Mouse (Mus musculus): ENCODE results near the gene Fignl2. TPM values are rescaled to one million over a fixed set of nuclear protein-coding genes. Genes with fewer than 3 reads are reported as not detected.

The Fignl2 gene
- polyA plus RNA-seq, 1 experiment from 2014 or later, result 0.20 TPM

DNA sequence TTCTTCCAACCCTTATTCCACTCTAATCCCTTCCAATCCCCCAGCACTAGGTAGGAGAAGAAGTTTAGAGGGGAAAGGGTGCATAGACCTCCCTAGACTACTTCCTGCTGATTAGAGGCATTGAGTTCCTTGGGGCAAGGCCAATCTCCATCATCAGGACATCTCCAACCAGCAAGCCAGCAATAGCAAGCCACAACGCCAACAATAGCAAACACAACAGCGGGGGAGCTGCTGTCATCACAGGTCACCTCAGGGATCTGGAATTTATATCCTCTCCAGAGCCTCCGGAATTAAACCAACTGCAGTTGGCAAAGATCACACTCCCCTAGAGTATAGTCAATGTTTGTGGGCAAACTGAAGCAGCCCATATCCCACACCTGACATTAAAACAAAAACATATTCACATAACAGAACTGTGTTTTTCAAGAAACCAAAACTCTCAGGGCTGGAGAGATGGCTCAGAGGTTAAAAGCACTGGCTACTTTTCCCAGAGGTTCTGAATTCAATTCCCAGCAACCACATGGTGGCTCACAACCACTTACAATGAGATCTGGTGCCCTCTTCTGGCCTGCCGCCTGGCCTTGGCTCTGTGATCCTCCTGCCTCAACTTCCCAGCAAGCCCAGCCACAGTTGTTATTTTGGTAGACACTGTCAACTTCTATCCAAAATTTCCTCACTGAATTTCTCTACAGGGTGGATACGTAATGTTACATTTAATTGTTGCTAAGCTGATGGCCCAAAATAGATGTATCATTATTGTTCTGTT is 29.7 kb upstream of the Fignl2 start:
- H3K4me2 ChIP-seq, result no peak overlapping the region
- no peak overlapping the region for H3K9ac ChIP-seq (replicated peaks)
- ATAC-seq (ENCODE audit: low FRiP score), result no peak
- 84% methylated on average over 5 of the region's 5 CpGs for WGBS
- no peak overlapping the region for H3K27ac ChIP-seq (replicated peaks)
- no peak overlapping the region for H3K4me3 ChIP-seq (replicated peaks)
- no peaks in the 10 kb centered on the region for H3K4me1 ChIP-seq
- no peaks in the 10 kb centered on the region for H3K9me3 ChIP-seq (replicated peaks)
- H3K36me3 ChIP-seq, result no peaks in the 10 kb centered on the region
- H3K27me3 ChIP-seq (replicated peaks), result no peaks in the 10 kb centered on the region

DNA sequence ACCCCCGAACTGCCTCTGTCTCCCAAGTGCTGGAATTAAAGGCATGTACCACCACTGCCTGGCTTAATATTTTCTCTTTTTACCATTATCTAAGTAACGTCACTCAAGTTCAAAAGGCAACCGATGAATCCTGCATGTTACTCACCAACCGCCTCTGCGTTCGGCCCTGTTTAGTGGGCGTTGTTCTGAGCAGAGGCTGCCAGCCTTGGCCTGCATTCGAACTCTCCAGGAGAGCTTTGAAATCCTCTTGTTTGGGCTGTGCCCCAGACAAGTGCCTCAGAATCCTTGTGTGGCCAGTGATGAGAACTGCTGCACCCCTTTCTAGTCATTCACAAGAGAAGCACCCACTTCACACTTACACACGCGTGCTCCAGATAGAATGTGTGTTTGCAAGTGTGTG is 27.6 kb upstream of the Fignl2 start:
- ATAC-seq (ENCODE audit: low FRiP score), result no peak
- H3K36me3 ChIP-seq, result no peaks in the 10 kb centered on the region
- H3K4me3 ChIP-seq (replicated peaks), result no peak overlapping the region
- no peak overlapping the region for H3K27ac ChIP-seq (replicated peaks)
- WGBS, result 84% methylated on average over 10 of the region's 10 CpGs
- no peaks in the 10 kb centered on the region for H3K9me3 ChIP-seq (replicated peaks)
- H3K4me2 ChIP-seq, result no peak overlapping the region
- H3K27me3 ChIP-seq (replicated peaks), result no peaks in the 10 kb centered on the region
- no peaks in the 10 kb centered on the region for H3K4me1 ChIP-seq
- no peak overlapping the region for H3K9ac ChIP-seq (replicated peaks)

DNA sequence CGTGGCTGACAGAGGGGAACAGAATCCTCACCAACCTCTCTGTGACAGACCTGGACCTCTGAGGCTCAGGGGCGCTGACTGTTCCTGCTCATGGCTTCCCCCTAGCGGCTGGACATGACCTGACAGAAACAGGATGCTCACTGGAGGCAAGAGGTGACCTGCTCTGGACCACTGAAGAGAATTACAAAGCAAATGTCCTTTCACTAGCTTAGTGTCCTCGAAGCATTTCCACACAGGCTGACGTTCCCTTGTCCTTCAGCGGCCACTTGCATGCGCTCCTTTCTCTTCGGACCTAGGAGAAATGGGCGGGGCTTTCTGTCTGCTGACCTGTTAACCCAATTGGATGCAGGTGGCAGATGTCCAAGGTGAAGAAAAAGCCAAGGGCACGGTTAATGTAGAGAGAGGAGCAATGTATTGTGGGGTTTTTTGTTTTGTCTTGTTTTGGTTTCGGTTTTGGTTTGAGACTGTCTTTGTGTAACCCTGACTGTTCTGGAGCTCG is 27.2 kb upstream of the Fignl2 start:
- WGBS, result 16% methylated on average over 12 of the region's 12 CpGs
- no peaks in the 10 kb centered on the region for H3K9me3 ChIP-seq (replicated peaks)
- no peak overlapping the region for H3K9ac ChIP-seq (replicated peaks)
- H3K36me3 ChIP-seq, result no peaks in the 10 kb centered on the region
- no peak overlapping the region for H3K27ac ChIP-seq (replicated peaks)
- H3K4me3 ChIP-seq (replicated peaks), result no peak overlapping the region
- H3K27me3 ChIP-seq (replicated peaks), result no peaks in the 10 kb centered on the region
- ATAC-seq (ENCODE audit: low FRiP score), result no peak
- peak overlapping the region; percentile 34 for H3K4me2 ChIP-seq
- no peaks in the 10 kb centered on the region for H3K4me1 ChIP-seq

DNA sequence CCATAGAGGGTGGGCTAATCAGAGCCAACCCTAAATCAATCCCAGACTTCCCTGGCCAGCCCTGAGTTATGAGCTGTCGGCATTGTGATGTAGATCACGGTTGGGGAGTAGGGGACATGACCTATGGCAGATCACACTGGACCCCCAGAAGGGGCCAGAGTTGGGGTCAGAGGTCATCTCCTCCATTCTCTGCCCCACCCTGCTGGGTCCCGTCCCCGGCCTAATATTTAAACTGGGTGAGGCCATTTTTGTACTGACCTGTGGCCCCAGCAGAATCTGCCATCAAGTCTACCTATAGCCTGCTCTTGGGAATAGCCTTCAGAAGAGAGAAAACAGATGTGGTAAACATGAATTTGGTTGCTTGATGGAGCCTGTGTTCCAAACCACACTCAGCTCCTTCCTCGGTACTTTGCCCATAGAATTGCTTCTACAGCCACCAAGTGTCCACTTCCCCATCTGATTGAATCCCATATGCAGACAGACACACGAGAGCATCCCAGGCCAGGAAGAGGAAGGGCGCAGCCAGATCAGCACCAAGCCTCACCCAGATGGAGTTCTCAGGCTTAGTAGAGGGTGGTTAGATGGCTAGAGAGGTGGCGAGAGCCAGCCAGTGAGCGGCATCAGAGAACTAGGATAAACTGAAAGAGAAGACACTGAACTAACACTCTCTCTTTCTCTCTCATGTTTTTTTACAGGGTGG is 25.4 kb upstream of the Fignl2 start:
- Histone ChIP-seq H3K27ac (replicated peaks) (no peak overlapping the region), H3K36me3 (no peaks in the 10 kb centered on the region), H3K9me3 (replicated peaks) (no peaks in the 10 kb centered on the region), H3K4me2 (no peak overlapping the region), H3K4me3 (replicated peaks) (no peak overlapping the region), H3K4me1 (no peaks in the 10 kb centered on the region), H3K27me3 (replicated peaks) (no peaks in the 10 kb centered on the region), H3K9ac (replicated peaks) (no peak overlapping the region)
- ATAC-seq (ENCODE audit: low FRiP score), result no peak
- WGBS, result 59% methylated on average over 9 of the region's 9 CpGs

DNA sequence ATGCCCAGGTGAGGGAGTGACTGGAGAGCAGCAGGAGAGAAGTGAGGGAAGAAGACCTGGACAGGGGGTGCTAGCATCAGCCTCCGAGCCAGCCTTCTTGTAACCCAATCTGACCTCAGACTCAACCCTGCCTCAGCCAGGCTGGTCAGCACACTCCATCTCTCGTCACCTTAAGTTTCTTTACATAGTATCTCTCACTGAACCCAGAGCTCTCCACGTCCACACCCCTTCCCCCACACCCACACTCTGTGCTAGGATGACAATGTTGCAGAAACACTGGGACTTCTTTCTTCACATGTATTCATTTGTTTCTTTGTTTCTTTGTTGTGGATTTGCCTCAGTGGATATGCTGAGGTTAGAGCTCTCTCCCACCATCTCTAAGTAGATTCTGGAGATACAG is 22.6 kb upstream of the Fignl2 start:
- no peak for ATAC-seq (ENCODE audit: low FRiP score)
- Histone ChIP-seq H3K9me3 (replicated peaks) (no peaks in the 10 kb centered on the region), H3K27ac (replicated peaks) (no peak overlapping the region), H3K9ac (replicated peaks) (no peak overlapping the region), H3K4me3 (replicated peaks) (no peak overlapping the region), H3K4me1 (peaks cover 9% of the 10 kb centered on the region), H3K36me3 (no peaks in the 10 kb centered on the region), H3K4me2 (no peak overlapping the region), H3K27me3 (replicated peaks) (no peaks in the 10 kb centered on the region)
- WGBS, result 76% methylated on average over 3 of the region's 3 CpGs

DNA sequence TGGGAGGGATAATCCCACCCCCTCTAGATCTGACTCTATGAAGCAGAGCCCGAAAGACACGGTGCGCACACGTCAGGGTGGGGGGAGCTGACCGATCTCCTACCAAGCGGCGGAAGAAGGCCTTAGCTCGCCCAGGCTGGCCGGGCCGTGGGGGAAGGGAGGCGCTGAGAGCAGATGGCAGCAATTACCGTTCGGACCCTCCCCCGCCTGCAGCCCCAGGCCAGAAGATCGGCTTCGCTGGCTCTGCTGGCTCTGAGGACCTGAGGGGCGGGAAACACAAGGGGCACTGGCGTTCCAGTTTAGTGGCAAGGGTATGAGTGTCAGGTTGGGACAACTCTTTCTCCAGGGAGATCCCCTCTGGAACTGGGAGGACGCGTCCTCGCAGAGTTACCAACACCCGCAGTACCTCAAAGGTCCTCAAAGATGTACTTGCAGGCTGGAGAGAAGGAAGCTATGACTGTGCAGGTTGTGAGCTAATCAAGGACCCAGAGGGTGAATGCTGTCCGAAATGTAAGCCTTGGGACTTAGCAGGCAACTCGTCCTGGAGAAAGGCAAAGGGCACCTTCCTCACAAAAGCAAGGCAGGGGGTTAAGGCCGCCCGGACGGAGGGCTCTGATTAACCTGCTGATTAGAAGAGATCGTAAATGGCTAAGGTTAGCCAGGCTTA is 19.8 kb upstream of the Fignl2 start:
- Histone ChIP-seq H3K4me3 (replicated peaks) (no peak overlapping the region), H3K9me3 (replicated peaks) (no peaks in the 10 kb centered on the region), H3K27ac (replicated peaks) (no peak overlapping the region), H3K9ac (replicated peaks) (0 out of 2 replicates have a peak overlapping the region, but pooled peaks have one; percentile 11), H3K36me3 (no peaks in the 10 kb centered on the region), H3K4me2 (peak overlapping the region; percentile 50), H3K27me3 (replicated peaks) (no peaks in the 10 kb centered on the region), H3K4me1 (peaks cover 20% of the 10 kb centered on the region)
- WGBS, result 4% methylated on average over 28 of the region's 28 CpGs
- ATAC-seq (ENCODE audit: low FRiP score), result no peak

DNA sequence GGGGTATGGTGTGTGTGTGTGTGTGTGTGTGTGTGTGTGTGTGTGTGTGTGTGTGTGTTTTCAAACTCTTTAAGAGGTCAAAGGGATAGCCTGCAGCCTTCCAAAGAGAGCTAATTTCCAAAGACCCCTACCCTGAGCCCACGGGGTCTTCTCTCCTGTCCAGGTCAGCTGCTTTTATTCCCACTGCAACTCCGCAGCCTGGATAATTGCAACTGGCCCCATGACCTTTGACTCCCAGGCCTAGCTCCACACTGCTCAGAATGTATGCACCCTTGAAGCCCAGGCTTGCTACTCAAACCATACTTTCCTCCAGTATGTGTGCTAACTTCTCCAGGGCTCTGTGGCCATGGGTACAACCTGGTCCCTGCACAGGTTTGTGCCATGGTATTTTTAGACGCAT is 17.0 kb upstream of the Fignl2 start:
- Histone ChIP-seq H3K27ac (replicated peaks) (no peak overlapping the region), H3K36me3 (no peaks in the 10 kb centered on the region), H3K4me3 (replicated peaks) (no peak overlapping the region), H3K9me3 (replicated peaks) (no peaks in the 10 kb centered on the region), H3K4me2 (no peak overlapping the region), H3K4me1 (peaks cover 30% of the 10 kb centered on the region), H3K27me3 (replicated peaks) (no peaks in the 10 kb centered on the region), H3K9ac (replicated peaks) (no peak overlapping the region)
- WGBS, result 44% methylated on average over 3 of the region's 3 CpGs
- no peak for ATAC-seq (ENCODE audit: low FRiP score)

DNA sequence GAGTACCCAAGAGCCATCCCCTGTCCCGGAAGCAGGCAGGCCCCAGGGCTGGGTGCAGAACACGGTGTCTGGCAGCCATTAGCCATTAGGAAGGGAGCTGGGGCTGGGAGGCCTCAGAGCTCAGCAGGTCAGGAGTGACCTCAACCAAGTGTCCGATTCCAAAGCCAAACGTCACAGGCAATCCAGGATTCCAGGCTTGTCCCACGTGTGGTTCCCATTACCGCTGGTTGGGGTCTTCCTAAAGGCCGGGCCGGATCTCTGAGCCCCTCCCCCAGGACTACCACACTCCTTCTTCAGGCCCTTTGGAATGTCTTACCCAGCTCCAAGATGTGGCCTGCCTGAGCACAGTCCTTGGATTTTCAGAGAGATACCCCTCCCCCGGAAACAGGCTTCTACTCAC is 16.6 kb upstream of the Fignl2 start:
- H3K4me3 ChIP-seq (replicated peaks), result no peak overlapping the region
- H3K36me3 ChIP-seq, result no peaks in the 10 kb centered on the region
- no peak overlapping the region for H3K4me2 ChIP-seq
- peaks cover 30% of the 10 kb centered on the region for H3K4me1 ChIP-seq
- no peaks in the 10 kb centered on the region for H3K27me3 ChIP-seq (replicated peaks)
- no peaks in the 10 kb centered on the region for H3K9me3 ChIP-seq (replicated peaks)
- 63% methylated on average over 9 of the region's 9 CpGs for WGBS
- H3K9ac ChIP-seq (replicated peaks), result no peak overlapping the region
- no peak for ATAC-seq (ENCODE audit: low FRiP score)
- H3K27ac ChIP-seq (replicated peaks), result no peak overlapping the region

DNA sequence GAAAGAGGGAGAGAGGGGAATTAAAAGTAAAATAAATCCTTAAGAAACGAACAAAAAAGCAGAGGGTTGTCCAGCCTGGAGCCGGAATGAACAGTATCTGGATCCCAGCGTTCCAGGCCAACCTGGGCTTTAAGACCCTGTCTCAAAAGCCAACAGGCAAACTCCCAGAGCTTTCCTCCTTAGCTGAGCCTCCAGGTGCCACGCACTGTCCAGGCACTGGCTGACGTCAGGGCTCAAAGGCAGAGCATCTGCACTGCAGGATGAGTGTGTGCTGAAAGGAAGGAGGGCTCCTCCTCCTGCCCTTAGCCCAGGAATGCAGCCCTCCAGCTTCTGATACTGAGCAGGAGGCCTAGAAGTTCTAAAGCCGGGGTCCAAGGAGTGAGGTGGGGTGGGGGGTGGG is 15.6 kb upstream of the Fignl2 start:
- H3K9me3 ChIP-seq (replicated peaks), result no peaks in the 10 kb centered on the region
- H3K9ac ChIP-seq (replicated peaks), result no peak overlapping the region
- peaks cover 30% of the 10 kb centered on the region for H3K4me1 ChIP-seq
- H3K36me3 ChIP-seq, result no peaks in the 10 kb centered on the region
- H3K27ac ChIP-seq (replicated peaks), result no peak overlapping the region
- 44% methylated on average over 6 of the region's 6 CpGs for WGBS
- H3K4me2 ChIP-seq, result no peak overlapping the region
- ATAC-seq (ENCODE audit: low FRiP score), result no peak
- H3K4me3 ChIP-seq (replicated peaks), result no peak overlapping the region
- H3K27me3 ChIP-seq (replicated peaks), result no peaks in the 10 kb centered on the region

DNA sequence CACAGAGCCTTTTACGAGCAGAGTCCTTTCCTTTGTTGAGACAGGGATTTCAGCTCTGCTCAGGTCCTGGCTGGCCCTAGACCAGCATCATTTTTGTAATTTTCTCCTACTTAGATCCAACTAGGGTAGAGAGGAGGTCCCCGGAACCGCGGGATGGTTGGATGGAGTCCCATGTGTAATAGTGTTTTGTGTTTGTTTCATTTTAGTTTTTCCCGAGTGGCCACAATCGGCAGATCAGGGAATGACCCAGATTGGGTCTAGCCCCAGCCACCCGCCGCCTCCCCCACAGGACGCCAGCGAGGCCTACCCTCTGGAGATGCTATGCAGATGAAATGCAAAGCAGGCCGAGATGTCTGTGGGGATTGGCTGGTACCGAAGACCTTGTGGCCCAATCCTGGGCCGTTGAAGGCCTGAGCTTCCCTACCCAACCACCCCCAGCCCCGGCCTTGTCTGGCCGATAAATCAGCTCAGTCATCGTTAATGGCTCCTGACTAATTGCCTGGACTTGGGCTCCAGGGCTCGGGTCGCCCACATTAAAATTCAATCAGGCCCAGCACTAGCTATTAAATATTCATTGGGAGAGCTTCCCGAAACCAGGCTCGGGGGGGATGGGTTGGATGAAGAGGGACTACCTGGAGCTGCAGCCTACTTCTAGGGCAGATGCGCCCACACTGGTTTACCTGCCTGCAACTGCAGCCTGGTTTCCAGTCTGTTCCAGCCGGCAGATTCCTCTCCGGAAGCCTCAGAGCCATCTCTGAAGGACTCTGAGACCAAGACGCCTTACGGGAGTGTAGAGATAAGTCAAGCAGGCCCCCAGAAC is 14.7 kb upstream of the Fignl2 start:
- ATAC-seq (ENCODE audit: low FRiP score), result peak; percentile 77
- H3K27me3 ChIP-seq (replicated peaks), result no peaks in the 10 kb centered on the region
- H3K4me2 ChIP-seq, result peak overlapping the region; percentile 29
- H3K9me3 ChIP-seq (replicated peaks), result no peaks in the 10 kb centered on the region
- H3K4me1 ChIP-seq, result peaks cover 25% of the 10 kb centered on the region
- peak overlapping the region; percentile 64 for H3K27ac ChIP-seq (replicated peaks)
- no peaks in the 10 kb centered on the region for H3K36me3 ChIP-seq
- 9% methylated on average over 25 of the region's 25 CpGs for WGBS
- no peak overlapping the region for H3K4me3 ChIP-seq (replicated peaks)
- H3K9ac ChIP-seq (replicated peaks), result no peak overlapping the region

DNA sequence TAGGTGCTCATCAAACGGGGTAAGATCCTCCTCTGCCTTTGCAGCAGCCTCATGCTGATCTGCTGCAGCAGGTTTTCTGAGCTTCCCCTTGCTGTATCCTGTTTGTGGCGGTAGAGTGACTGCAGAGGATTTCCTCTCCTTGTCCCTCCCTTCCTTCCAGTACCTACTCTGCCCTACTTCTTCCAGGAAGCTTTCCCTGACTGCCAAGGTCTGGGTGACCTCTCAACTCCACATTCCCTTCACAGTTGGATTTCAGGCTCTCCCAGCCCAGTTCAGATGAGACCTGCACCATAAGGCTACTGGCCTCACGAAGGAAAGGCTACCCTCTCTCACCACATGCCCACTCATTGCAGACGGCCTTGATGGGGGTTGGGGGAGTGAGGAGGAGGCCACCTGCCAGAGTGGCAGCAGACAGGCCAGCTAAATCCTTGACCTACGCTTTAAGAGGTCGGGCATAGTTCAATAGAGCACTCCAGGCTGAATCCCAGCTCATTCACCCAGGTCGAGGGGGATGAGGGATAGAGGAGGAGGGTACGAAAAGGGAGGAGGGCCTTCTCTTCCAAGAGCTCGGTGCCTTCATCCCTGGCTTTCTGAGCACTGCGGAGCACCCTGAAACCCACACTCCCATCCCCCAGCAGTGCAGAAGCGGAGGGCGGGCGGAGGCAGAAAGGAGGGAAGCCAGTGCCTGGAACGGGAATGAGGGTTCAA is 13.9 kb upstream of the Fignl2 start:
- WGBS, result 21% methylated on average over 14 of the region's 14 CpGs
- H3K27me3 ChIP-seq (replicated peaks), result no peaks in the 10 kb centered on the region
- peak overlapping the region; percentile 29 for H3K4me2 ChIP-seq
- H3K36me3 ChIP-seq, result no peaks in the 10 kb centered on the region
- peak overlapping the region; percentile 57 for H3K27ac ChIP-seq (replicated peaks)
- no peak overlapping the region for H3K9ac ChIP-seq (replicated peaks)
- peaks cover 21% of the 10 kb centered on the region for H3K4me1 ChIP-seq
- H3K9me3 ChIP-seq (replicated peaks), result no peaks in the 10 kb centered on the region
- ATAC-seq (ENCODE audit: low FRiP score), result peak; percentile 21; the same call in 1 of the 2 replicates
- H3K4me3 ChIP-seq (replicated peaks), result no peak overlapping the region
